Mouse (Mus musculus) cortical plate, adult 2 months (tissue): ENCODE data around the gene Themis3.

Experiments
- CTCF ChIP-seq: fragments of 200-500 bp; IDR thresholded peaks from 2 replicates; pipeline ENCODE4 v1.5.1; 2011; ENCODE audit warnings: mild to moderate bottlenecking, control low read depth, low read length; ENCODE audit not compliant: insufficient read depth; ENCODE audit errors: extremely low read depth
- POLR2A ChIP-seq: fragments of 200-500 bp; IDR thresholded peaks from 2 replicates; pipeline ENCODE4 v1.6.1; 2011; ENCODE audit warnings: mild to moderate bottlenecking, low read length, control low read depth; ENCODE audit not compliant: insufficient read depth; ENCODE audit errors: extremely low read depth

DNA sequence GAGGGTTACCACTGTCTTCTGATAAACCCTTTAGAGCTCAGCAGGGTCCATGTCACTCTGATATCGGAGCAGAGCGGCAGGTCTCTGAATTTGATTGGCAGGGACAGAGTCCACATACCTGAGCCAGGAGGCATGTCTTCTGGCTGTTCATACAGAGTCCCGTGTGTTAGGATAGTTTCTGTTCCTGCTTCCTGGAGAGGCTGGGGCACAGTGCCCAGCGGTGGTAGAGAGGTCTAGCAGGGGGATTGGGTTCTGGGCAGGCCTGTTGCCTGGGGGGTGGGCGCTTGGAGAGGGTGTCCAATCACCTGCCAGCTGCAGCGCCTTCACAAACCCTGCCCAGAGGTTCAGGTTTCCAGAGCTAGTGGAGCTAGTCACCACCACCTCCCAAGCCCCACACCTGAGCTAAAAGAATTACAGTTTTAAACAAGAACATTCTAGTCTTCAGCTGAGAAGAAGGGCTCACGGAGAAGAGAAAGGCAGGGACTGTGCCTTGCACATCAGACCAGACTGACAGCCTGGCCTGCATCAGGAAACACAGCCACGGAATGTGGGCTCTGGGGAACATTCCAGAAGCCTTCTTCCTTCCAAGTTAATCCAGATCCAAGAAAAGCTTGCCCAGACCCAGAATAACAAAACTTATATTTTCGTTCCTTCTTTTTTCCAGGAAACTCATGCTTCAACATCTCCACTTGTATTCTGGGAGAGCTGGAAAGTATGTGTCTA, 3.9 kb downstream of the Themis3 start:
- no peak for TF ChIP-seq POLR2A
- no peak for TF ChIP-seq CTCF
